Mouse (Mus musculus): ENCODE data around the gene Helt.
"Not testable (repeated sequence)": the region's sequence is repeated elsewhere in the genome, so short reads cannot be mapped to it uniquely, and the experiment has no call there.

Helt gene

GRCm38 (mm10) chr8:46295951-46296350, 1.5 kb upstream of the Helt start:
- DNase-seq: no peak

GRCm38 (mm10) chr8:46295101-46295534, 647 bp upstream of the Helt start:
- no peak for DNase-seq

GRCm38 (mm10) chr8:46293741-46294151, 725 bp downstream of the Helt start:
- DNase-seq: no peak

GRCm38 (mm10) chr8:46293201-46293600, 1.3 kb downstream of the Helt start:
- DNase-seq: no peak

- no peak for DNase-seq
Measured at GRCm38 (mm10) chr8:46291931-46292675, 2.4 kb downstream of the Helt start.

GRCm38 (mm10) chr8:46289274-46289673, 5.2 kb downstream of the Helt start:
- no peak for DNase-seq

GRCm38 (mm10) chr8:46288021-46288420, 6.5 kb downstream of the Helt start:
- no peak for DNase-seq

- no peak for DNase-seq
Measured at GRCm38 (mm10) chr8:46285980-46286379, 8.5 kb downstream of the Helt start.

GRCm38 (mm10) chr8:46281536-46281935, 12.9 kb downstream of the Helt start:
- DNase-seq: peak; percentile 16

- DNase-seq: no peak
Measured at GRCm38 (mm10) chr8:46276939-46277338, 17.5 kb downstream of the Helt start.

GRCm38 (mm10) chr8:46270741-46271140, 23.7 kb downstream of the Helt start:
- no peak for DNase-seq

- DNase-seq: no peak
Measured at GRCm38 (mm10) chr8:46270147-46270546, 24.3 kb downstream of the Helt start.

GRCm38 (mm10) chr8:46266801-46267200, 27.7 kb downstream of the Helt start:
- DNase-seq: no peak

- not testable (repeated sequence) for DNase-seq
Measured at GRCm38 (mm10) chr8:46264206-46264605, 30.3 kb downstream of the Helt start.

GRCm38 (mm10) chr8:46257921-46258682, 36.4 kb downstream of the Helt start:
- no peak for DNase-seq

- no peak for DNase-seq
Measured at GRCm38 (mm10) chr8:46252456-46252855, 42.0 kb downstream of the Helt start.

GRCm38 (mm10) chr8:46251561-46251960, 42.9 kb downstream of the Helt start:
- DNase-seq: no peak

GRCm38 (mm10) chr8:46246346-46246745, 48.1 kb downstream of the Helt start:
- no peak for DNase-seq

GRCm38 (mm10) chr8:46242946-46243345, 51.5 kb downstream of the Helt start:
- no peak for DNase-seq
